In the genomic region with DNA sequence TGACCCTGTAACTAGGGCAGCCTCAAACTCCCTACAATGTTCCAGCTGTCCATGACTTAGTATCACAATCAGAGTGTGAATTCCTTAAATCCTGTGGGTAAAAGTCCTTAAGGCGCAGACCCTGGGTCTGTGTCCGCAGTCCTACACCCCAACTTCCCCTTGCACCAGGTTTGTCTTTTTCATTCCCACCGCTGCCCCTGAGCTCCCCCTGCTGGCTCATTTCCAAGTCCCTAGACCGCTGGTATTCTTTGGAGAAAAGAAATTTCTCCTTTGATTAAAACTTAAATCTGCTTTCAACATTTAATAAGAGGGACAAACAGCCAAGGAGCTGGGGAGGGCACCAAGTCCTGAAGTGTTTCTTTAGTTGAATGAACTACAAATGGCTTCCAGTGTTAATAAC, we compare ENCODE assay signal across 10 mouse cellular contexts. TPM values are rescaled to one million over a fixed set of nuclear protein-coding genes. Genes with fewer than 3 reads are reported as not detected.
DNase-seq lines count a peak whose midpoint lies in the region; ATAC-seq and TF ChIP-seq lines count a peak whose summit lies in the region.
"Had no signal": no experiment of that assay in that cellular context is flagged by ENCODE, and none has a peak within 500 bp of the region (broad histone marks: within the 10 kb centered on the region; RNA-seq: fewer than 3 reads in every experiment).

No protein-coding gene starts in this region.

- DNase-seq in layer of hippocampus, adult 2 months (ENCODE audit: low spot score in 2 of 2): no peak
- DNase-seq in layer of hippocampus, postnatal 36 days: no peak
- DNase-seq in R1 (ENCODE audit: low read depth, low spot score) (peak; percentile 32), adipocyte (ENCODE audit: low spot score) (no peak)
- no peak for DNase-seq in adrenal gland, postnatal 4 days (ENCODE audit: low spot score in 2 of 2)
- DNase-seq in layer of hippocampus, adult 18-20 months (ENCODE audit: low spot score in 2 of 2): no peak

- peak overlapping the region; percentile 86 for H3K27ac ChIP-seq in layer of hippocampus, adult 2 months
- H3K27ac ChIP-seq in hindbrain, embryonic 13.5 days: no peak overlapping the region
- H3K27ac ChIP-seq in small intestine, adult 2 months (ENCODE audit: insufficient read depth, low read depth, low read length): no peak overlapping the region

- no peak overlapping the region for H3K9ac ChIP-seq in hindbrain, embryonic 13.5 days

- peak overlapping the region; percentile 48 for H3K4me2 ChIP-seq in hindbrain, embryonic 13.5 days

- peaks cover 36% of the 10 kb centered on the region for H3K4me1 ChIP-seq in hindbrain, embryonic 13.5 days (replicated peaks)
- H3K4me1 ChIP-seq in small intestine, adult 2 months (ENCODE audit: control insufficient read depth, insufficient read depth, insufficient read length, low read length): no peaks in the 10 kb centered on the region

- no peak for ATAC-seq in hindbrain, embryonic 13.5 days (ENCODE audit: low FRiP score)

- H3K27me3 ChIP-seq in hindbrain, embryonic 13.5 days: no peaks in the 10 kb centered on the region
- no peaks in the 10 kb centered on the region for H3K27me3 ChIP-seq in small intestine, adult 2 months (ENCODE audit: control insufficient read depth, insufficient read depth, low read length)

- WGBS in hindbrain, embryonic 13.5 days: 53% methylated on average over 4 of the region's 4 CpGs
- WGBS in small intestine, adult 2 months: 43% methylated on average over 4 of the region's 4 CpGs

- H3K9me3 ChIP-seq in hindbrain, embryonic 13.5 days: no peaks in the 10 kb centered on the region
- H3K9me3 ChIP-seq: megakaryocyte, embryonic 14.5 days had no signal

- no peaks in the 10 kb centered on the region for H3K36me3 ChIP-seq in hindbrain, embryonic 13.5 days
- H3K36me3 ChIP-seq in small intestine, adult 2 months (ENCODE audit: control insufficient read depth, insufficient read depth, low read length): no peaks in the 10 kb centered on the region

- TF ChIP-seq CTCF in layer of hippocampus, adult 2 months (conservative IDR thresholded peaks at IDR 0.05): peak; percentile 50
- TF ChIP-seq CTCF in small intestine, adult 2 months (IDR thresholded peaks at IDR 0.05; ENCODE audit: extremely low read depth, insufficient read length, insufficient replicate concordance, low read depth, low read length): peak; percentile 15; the same call in 1 of the 2 replicates

- peak overlapping the region; percentile 56 for H3K4me3 ChIP-seq in layer of hippocampus, adult 2 months
- H3K4me3 ChIP-seq in hindbrain, embryonic 13.5 days: no peak overlapping the region
- no peak overlapping the region for H3K4me3 ChIP-seq in small intestine, adult 2 months (ENCODE audit: low read depth, low read length)
- H3K4me3 ChIP-seq: megakaryocyte, embryonic 14.5 days had no signal

- no peak for TF ChIP-seq POLR2A in small intestine, adult 2 months (IDR thresholded peaks at IDR 0.05; ENCODE audit: low read depth, low read length)

RNA-seq across cellular contexts. Expression of gene Pcp4, which starts 2.2 kb away (rescaled TPM):
- 100 to 1,000 TPM; 261 to 281 TPM for total RNA-seq in layer of hippocampus, adult 2 months (2021)
- 100 to 1,000 TPM; 289 to 293 TPM for total RNA-seq in layer of hippocampus, postnatal 36 days (2021)
- polyA plus RNA-seq in hindbrain, embryonic 13.5 days (2015; fragmentation: Nextera tagmentation; extraction: Ambion mirVana): 214 TPM in 2 replicates
- 0.87 TPM in 1 of 2 replicates, not detected in the other for polyA plus RNA-seq in small intestine, adult 2 months (2012; rRNA removed)
- 10 to 100 TPM; 32.9 to 34.7 TPM for total RNA-seq in adrenal gland, postnatal 4 days (2021)
- 100 to 1,000 TPM; 226 to 264 TPM for total RNA-seq in layer of hippocampus, adult 18-20 months (2021)

RNA-seq across cellular contexts. Expression of gene Itgb2l, which starts 26.2 kb away (rescaled TPM):
- not detected for total RNA-seq in layer of hippocampus, adult 2 months (2021)
- not detected for total RNA-seq in layer of hippocampus, postnatal 36 days (2021)
- polyA plus RNA-seq in hindbrain, embryonic 13.5 days (2015; fragmentation: Nextera tagmentation; extraction: Ambion mirVana): not detected in 2 replicates
- polyA plus RNA-seq in small intestine, adult 2 months (2012; rRNA removed): 0.08 and 0.23 TPM in 2 replicates
- 1 to 10 TPM; 1.0 to 2.2 TPM for total RNA-seq in adrenal gland, postnatal 4 days (2021)
- not detected for total RNA-seq in layer of hippocampus, adult 18-20 months (2021)
- total RNA-seq: heart, postnatal 10 days had no signal

Comparison
In these comparisons a context has a peak if more than half of its experiments do, and no peak if none do; other contexts are left out.
1. RNA of gene Pcp4, which starts 2.2 kb away (total RNA-seq): 289 to 293 TPM in layer of hippocampus, postnatal 36 days, 261 to 281 TPM in layer of hippocampus, adult 2 months and 226 to 264 TPM in layer of hippocampus, adult 18-20 months; 32.9 to 34.7 TPM in adrenal gland, postnatal 4 days; every median in the first group is over 4 times any median in the second.